Mouse (Mus musculus) limb, embryonic 10.5 days (tissue): ENCODE data around the gene Dguok. TPM values are rescaled to one million over a fixed set of nuclear protein-coding genes. Genes with fewer than 3 reads are reported as not detected.

ENCODE experiments used
- DNase-seq: peaks from one replicate; pipeline ENCODE4 v3.0.0-alpha.2; 2017; ENCODE audit warnings: low spot score
- H3K27ac ChIP-seq: fragments of 300-500 bp; sonication (generic); 2 replicates; pipeline ENCODE4 v1.5.1; 2016; ENCODE audit warnings: mild to moderate bottlenecking
- H3K27me3 ChIP-seq: fragments of 300-500 bp; sonication (generic); 2 replicates; pipeline ENCODE4 v1.6.1; 2016; ENCODE audit warnings: low read depth, mild to moderate bottlenecking; ENCODE audit not compliant: poor library complexity, severe bottlenecking
- H3K36me3 ChIP-seq: fragments of 300-500 bp; sonication (generic); 2 replicates; pipeline ENCODE4 v1.6.1; 2016; ENCODE audit warnings: mild to moderate bottlenecking, moderate library complexity
- H3K4me1 ChIP-seq: fragments of 300-500 bp; sonication (generic); 2 replicates; pipeline ENCODE4 v1.6.1; 2016
- H3K4me3 ChIP-seq: fragments of 300-500 bp; sonication (generic); 2 replicates; pipeline ENCODE4 v1.5.1; 2016; ENCODE audit warnings: mild to moderate bottlenecking, moderate library complexity
- H3K9me3 ChIP-seq: fragments of 300-500 bp; sonication (generic); replicated peaks from 2 replicates; pipeline ENCODE4 v1.6.1; 2016; ENCODE audit warnings: mild to moderate bottlenecking
- WGBS: fragments of 180-500 bp; shearing (Covaris S2); methylation state at CpG from one replicate; pipeline ENCODE4 v1.1.7; 2016; 5-methylcytosine and 5-hydroxymethylcytosine counted together
- polyA plus RNA-seq: library from polyadenylated mRNA; unstranded; fragments of >200 nt; fragmentation: Nextera tagmentation; extraction: Ambion mirVana; gene quantifications from 2 replicates; pipeline ENCODE4 v1.2.1, GENCODE M21; 2016

Gene Dguok
- 58.0 and 69.5 TPM in 2 replicates for polyA plus RNA-seq

DNA sequence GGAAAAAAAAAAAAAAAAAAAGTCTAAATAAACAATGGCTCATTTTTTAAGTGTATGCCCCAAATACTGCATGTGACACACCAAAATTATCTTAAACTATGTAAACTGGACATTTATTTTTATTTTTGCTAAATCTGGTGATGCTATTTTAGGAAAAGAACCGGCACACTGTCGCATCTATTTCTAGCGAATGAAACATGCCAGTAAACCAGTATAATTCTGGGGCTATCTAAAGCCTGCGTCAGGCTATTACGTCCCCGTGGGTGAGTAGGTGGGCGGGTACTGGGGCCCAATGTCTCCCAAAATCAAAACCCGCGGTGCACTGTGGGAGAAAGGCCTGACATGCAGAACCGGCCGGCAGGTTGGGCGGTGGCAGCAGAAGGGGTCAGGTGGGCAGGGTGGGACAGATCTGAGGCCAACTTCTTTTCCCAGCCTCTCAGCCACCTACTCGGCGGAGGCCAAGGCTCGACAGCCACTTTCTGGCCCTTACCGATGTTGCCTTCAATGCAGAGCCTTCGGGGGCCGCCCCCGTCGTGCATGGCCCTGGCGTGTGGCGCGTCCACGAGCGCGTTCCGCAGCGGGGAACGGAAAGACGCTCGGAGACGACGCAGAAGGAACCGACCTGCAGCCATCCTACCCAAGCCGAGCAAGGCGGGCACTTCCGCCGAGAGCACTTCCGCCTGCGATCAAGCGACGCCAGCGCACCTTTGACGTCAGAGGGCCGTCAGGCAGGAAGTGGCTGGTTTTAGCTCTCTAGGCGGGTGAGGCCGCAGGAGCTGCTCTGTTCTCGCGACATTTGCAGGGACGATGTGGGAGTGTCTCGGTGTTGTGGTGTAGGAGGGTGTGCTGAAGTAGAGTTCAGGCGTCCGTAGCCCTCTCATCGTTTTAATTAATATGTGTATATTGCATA lies at the start of gene Dguok:
Gene Dguok, minus strand, starts transcription at position 712 of the 910 bp plus-strand sequence.
- no peaks in the 10 kb centered on the region for H3K9me3 ChIP-seq
- peaks cover 16% of the 10 kb centered on the region for H3K4me1 ChIP-seq
- H3K36me3 ChIP-seq: peaks cover 3% of the 10 kb centered on the region; the same call in 1 of the 2 replicates
- peak; percentile 98 for DNase-seq
- under 1% methylated on average over 54 of the region's 54 CpGs for WGBS
- H3K4me3 ChIP-seq: peak within 1 kb of the TSS; percentile 91
- peak within 1 kb of the TSS; percentile 92 for H3K27ac ChIP-seq
- H3K27me3 ChIP-seq: no peaks in the 10 kb centered on the region

DNA sequence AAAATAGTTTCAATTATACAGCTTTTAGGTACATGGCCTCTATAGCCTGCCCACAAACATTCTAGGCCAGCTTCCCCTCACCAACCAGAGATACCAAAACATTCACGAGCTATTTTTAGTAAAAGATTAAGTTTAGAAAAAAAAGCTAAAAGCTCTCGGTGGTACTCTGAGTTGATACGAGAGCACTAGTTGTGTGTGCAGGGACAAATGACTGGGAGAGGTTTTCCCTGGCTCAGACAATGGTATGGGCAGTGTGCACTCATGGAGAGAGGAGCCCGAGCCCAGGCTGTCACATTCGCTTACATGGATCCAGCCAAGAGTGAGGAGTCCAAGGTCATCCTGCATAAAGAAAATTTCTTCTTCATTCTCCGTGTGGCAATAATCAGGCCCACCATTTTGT lies 49.2 kb upstream of the Dguok start:
- Histone ChIP-seq H3K4me1 (no peaks in the 10 kb centered on the region), H3K27me3 (no peaks in the 10 kb centered on the region), H3K36me3 (peaks cover 24% of the 10 kb centered on the region), H3K27ac (no peak overlapping the region), H3K4me3 (no peak overlapping the region), H3K9me3 (no peaks in the 10 kb centered on the region)
- DNase-seq: no peak
- WGBS: 89% methylated on average over 6 of the region's 6 CpGs

DNA sequence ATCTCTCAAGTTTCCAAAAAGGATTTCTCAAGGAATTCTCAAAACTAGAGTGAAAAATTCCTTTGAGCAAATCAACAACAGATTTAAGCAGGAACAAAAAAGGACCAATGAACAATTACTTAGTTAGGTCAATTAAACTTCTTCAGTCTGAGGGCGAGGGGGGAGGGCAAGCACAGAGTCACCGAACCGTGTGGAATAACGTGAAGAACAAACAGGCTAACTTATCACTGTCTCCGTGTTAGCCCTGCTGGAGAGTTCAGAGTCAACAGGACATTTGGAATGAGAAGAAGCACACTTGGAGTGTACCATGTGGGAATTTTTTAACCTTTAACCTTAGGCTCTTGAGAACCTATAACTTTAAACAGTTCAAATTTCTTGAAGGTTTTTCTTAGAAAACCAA lies 41.6 kb upstream of the Dguok start:
- Histone ChIP-seq H3K27me3 (no peaks in the 10 kb centered on the region), H3K4me3 (no peak overlapping the region), H3K9me3 (no peaks in the 10 kb centered on the region), H3K27ac (no peak overlapping the region), H3K4me1 (no peaks in the 10 kb centered on the region), H3K36me3 (peaks cover 14% of the 10 kb centered on the region)
- 63% methylated on average over 5 of the region's 5 CpGs for WGBS
- DNase-seq: no peak

DNA sequence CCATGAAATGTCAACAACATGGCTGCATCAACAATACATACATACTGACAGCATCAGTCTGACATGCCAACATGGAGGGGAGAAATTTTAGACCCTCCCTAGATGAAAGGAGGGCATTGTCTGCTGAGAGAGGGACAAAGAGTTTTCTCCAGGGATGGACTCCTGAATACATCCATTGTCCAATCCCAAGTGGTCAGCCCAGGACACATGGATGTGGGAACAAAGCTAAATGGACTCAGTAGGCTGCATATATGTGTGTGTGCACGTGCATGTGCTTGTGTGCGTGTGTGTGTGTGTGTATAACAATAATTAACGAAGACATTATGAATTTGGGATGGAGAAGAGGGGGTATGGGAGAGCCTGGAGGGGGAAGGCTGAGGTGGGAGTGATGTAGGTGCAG lies 39.0 kb upstream of the Dguok start:
- no peaks in the 10 kb centered on the region for H3K27me3 ChIP-seq
- peaks cover 14% of the 10 kb centered on the region for H3K36me3 ChIP-seq
- H3K27ac ChIP-seq: no peak overlapping the region
- H3K4me1 ChIP-seq: no peaks in the 10 kb centered on the region
- H3K4me3 ChIP-seq: no peak overlapping the region
- no peak for DNase-seq
- WGBS: 88% methylated on average over 3 of the region's 3 CpGs
- no peaks in the 10 kb centered on the region for H3K9me3 ChIP-seq

DNA sequence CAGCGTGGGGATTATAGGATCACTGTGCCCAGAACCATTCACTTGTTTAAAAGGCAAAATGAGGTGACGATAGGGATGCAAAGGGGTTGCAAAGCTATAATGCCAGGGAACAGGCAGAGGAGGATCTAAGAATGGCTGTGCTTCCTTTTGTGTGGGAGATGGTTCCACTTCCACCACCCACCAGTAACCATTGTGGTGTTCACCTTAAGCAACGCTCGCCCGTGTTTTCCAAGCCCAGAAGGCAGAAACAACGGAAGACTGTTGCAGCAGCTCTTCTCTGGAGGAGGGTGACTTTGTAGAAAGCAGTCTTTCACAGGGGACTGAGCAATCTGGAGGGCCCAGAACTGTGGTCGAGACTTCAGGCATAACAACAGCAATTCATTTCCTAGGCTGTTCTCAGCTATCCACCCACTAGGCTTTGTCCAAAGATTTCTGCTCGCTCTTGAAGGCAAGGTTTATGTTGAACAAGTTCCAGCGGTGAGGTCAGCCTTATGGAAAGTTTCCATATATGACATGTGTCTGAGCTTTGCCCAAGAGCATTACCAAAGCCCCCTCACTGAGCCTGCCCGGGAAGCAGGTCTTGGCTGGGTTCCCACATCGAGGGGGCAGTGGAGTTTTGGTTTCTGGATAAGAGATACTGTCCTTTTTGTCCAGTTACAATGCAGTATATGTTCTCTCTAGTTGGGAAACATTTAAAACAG lies 35.1 kb upstream of the Dguok start:
- Histone ChIP-seq H3K27ac (no peak overlapping the region), H3K27me3 (no peaks in the 10 kb centered on the region), H3K4me1 (0 out of 2 replicates have a peak, but pooled peaks cover 3% of the 10 kb centered on the region), H3K9me3 (no peaks in the 10 kb centered on the region), H3K36me3 (peaks cover 7% of the 10 kb centered on the region), H3K4me3 (no peak overlapping the region)
- DNase-seq: no peak
- WGBS: 87% methylated on average over 11 of the region's 11 CpGs

DNA sequence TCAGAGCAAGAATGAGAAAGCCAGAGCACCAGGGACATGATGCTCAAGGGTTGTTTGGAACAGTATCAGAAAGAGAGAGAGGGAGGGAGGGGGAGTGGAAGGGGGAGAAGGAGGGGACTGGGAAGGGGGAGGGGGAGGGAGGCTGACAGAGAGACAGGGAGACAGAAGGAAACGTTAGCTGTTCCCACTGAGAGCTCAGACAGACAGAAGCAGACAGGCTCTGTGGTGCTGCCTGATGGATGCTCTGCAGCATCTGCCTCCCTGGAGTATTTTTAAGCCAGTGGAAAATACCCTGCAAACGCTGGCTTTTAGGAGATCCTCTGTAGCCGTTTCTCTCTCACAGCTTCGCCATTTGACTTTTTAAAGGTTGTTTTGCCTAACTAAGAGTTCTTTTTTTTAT lies 33.2 kb upstream of the Dguok start:
- H3K4me1 ChIP-seq: peaks cover 8% of the 10 kb centered on the region
- H3K36me3 ChIP-seq: no peaks in the 10 kb centered on the region
- H3K27me3 ChIP-seq: no peaks in the 10 kb centered on the region
- DNase-seq: no peak
- H3K9me3 ChIP-seq: no peaks in the 10 kb centered on the region
- H3K27ac ChIP-seq: no peak overlapping the region
- 48% methylated on average over 4 of the region's 4 CpGs for WGBS
- no peak overlapping the region for H3K4me3 ChIP-seq

DNA sequence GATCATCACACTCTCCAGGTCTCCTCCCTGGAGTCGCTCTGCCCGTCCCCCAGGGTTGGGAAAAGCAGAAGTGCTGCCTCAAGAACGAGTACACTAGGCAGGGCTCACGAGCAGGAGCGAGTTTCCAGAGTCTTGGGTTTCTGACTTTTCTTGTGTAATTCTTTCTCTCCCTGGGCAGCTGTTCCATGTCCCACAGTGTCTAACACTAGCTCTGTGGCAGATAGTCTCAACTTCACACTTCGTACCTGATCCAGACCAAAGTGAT lies 30.0 kb upstream of the Dguok start:
- no peaks in the 10 kb centered on the region for H3K27me3 ChIP-seq

DNA sequence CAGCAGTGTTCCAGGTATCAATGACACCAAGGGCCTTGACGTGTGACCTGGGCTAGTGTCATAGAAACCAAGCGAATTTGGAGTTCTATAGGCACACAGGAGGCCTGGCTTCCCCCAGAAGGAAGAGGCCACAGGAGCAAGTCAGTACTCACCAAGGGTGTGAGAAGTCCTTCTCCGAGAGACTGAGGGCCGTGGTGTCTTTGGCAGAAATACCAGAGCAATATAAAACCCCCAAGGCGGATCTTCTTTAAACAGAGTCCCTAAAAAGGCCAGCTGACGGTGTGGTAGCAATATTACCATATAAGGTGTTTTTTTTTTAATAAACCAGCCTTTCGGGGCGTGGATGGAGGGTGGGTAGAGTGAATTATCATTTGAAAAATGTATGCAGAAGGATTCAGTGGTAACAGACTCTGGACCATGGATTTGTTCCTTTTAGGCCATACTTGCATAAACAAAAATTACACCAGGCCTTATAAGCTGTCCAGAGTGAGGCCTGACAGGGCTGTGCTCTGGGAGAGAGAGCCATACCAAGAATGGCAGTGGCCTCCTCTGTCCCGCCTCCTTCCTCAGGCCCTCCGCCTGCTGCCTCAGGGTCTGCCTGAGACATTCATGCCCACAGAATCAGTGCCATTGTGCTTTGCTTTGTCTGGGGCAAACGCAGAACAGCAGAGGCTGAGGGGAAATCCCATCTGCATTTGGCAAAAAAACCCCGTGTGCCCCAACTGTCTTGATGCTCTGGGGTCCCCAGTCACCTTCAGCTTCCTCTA lies 29.4 kb upstream of the Dguok start, which contains the start of gene Actg2:
Gene Actg2, minus strand, starts transcription at position 238 of the 767 bp plus-strand sequence.
- Histone ChIP-seq H3K27me3 (no peaks in the 10 kb centered on the region), H3K27ac (peak within 1 kb of the TSS; percentile 46; the same call in 1 of the 2 replicates), H3K36me3 (no peaks in the 10 kb centered on the region), H3K4me3 (no peak within 1 kb of the TSS), H3K9me3 (no peaks in the 10 kb centered on the region), H3K4me1 (peaks cover 8% of the 10 kb centered on the region)
- no peak for DNase-seq
- 69% methylated on average over 12 of the region's 12 CpGs for WGBS

More for the DNA sequence above, 30.0 kb upstream of the Dguok start:
- H3K36me3 ChIP-seq: no peaks in the 10 kb centered on the region
- peaks cover 8% of the 10 kb centered on the region for H3K4me1 ChIP-seq
- H3K27ac ChIP-seq: peak overlapping the region; percentile 46; the same call in 1 of the 2 replicates
- 47% methylated on average over 6 of the region's 6 CpGs for WGBS
- no peaks in the 10 kb centered on the region for H3K9me3 ChIP-seq
- H3K4me3 ChIP-seq: no peak overlapping the region
- DNase-seq: no peak

DNA sequence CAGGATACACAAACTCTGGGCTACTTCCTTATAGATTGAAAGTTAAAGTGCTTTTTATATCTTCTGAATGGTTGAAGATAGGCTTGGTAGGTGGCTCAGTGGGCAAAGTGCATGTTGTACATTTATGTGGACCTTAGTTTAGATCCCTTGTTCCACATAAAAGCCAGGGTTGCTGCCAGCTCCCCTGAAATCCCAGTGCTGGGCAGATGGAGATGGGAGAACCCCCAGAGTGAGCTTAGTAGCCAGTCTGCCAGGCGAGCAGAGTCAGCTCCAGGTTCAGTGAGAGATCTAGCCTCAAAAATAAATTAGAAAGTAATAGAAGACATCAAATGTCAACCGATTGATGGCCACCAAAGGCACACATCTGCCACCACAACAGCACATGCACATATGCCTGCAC lies 25.8 kb upstream of the Dguok start:
- WGBS: 80% methylated on average over 2 of the region's 2 CpGs
- Histone ChIP-seq H3K36me3 (no peaks in the 10 kb centered on the region), H3K27ac (no peak overlapping the region), H3K9me3 (no peaks in the 10 kb centered on the region), H3K4me1 (peaks cover 6% of the 10 kb centered on the region), H3K4me3 (no peak overlapping the region), H3K27me3 (no peaks in the 10 kb centered on the region)
- no peak for DNase-seq

DNA sequence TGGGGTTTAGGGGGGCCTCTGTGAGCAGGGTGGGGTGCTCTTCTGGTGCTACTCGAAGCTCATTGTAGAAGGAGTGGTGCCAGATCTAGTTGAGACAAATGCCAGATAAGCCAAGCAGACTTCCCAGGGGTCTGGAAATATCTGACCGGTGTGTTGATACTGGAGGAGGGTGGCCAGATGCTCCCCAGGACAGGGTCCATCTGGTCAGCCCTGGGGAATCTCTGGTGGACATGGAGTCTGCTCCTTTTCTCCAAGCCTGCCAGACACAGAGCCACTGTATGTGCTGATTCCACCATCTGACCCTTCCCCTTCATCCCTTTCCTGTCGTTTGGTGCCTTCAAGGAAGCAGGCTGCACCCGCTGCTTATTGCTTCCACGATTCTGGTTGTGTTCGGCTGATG lies 16.4 kb upstream of the Dguok start:
- 40% methylated on average over 6 of the region's 6 CpGs for WGBS
- no peak for DNase-seq
- Histone ChIP-seq H3K27me3 (no peaks in the 10 kb centered on the region), H3K27ac (no peak overlapping the region), H3K36me3 (no peaks in the 10 kb centered on the region), H3K4me1 (0 out of 2 replicates have a peak, but pooled peaks cover 2% of the 10 kb centered on the region), H3K9me3 (no peaks in the 10 kb centered on the region), H3K4me3 (no peak overlapping the region)

DNA sequence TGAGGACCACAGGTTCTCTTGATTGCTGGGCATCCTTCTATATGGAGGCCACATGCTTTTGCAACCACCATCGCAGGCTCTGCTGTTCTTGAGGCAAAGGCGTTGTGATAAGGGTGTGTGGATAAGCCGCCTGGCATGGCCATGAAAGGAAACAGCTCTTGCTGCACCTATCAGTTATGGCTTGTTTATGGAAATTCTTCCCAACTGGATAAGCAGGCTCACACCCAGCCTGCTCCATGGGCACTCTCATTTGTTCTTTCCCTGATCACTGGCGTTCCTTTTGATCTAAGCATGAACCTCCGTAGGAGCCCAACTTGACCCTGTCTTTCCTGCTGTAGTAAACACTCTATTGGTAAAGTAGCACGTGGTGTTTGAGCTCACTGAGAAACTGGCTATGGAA lies 15.0 kb upstream of the Dguok start:
- H3K4me3 ChIP-seq: no peak overlapping the region
- no peaks in the 10 kb centered on the region for H3K36me3 ChIP-seq
- WGBS: 73% methylated on average over 6 of the region's 6 CpGs
- no peaks in the 10 kb centered on the region for H3K27me3 ChIP-seq
- H3K27ac ChIP-seq: no peak overlapping the region
- H3K9me3 ChIP-seq: no peaks in the 10 kb centered on the region
- 0 out of 2 replicates have a peak, but pooled peaks cover 2% of the 10 kb centered on the region for H3K4me1 ChIP-seq
- DNase-seq: no peak

DNA sequence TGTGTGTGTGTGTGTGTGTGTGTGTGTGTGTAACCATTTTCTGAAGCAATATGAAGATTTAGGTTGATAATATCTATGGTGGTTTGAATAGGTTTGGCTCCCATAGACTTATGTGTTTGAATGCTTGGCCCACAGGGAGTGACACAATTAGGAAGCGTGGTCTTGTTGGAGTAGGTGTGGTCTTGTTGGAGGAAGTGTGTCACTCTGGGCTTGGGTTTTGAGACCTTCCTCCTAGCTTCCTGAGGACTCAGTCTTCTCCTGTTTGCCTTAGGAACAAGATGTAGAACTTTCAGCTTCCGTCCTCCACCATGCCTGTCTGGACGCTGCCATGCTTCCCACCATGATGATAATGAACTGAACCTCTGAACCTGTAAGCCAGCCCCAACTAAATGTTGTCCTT lies 11.9 kb upstream of the Dguok start:
- Histone ChIP-seq H3K9me3 (no peaks in the 10 kb centered on the region), H3K27ac (no peak overlapping the region), H3K4me3 (no peak overlapping the region), H3K4me1 (0 out of 2 replicates have a peak, but pooled peaks cover under 1% of the 10 kb centered on the region), H3K27me3 (no peaks in the 10 kb centered on the region), H3K36me3 (no peaks in the 10 kb centered on the region)
- DNase-seq: no peak
- 91% methylated on average over 3 of the region's 3 CpGs for WGBS
